Mouse (Mus musculus) bone marrow macrophage, adult 2 months (primary cell): ENCODE data around the gene Mmp24.

Source experiments
- CTCF ChIP-seq: IDR thresholded peaks from 2 replicates; pipeline ENCODE4 v1.5.1; 2012; ENCODE audit warnings: low read depth, mild to moderate bottlenecking, low read length, moderate library complexity
- POLR2A ChIP-seq: IDR thresholded peaks from 2 replicates; pipeline ENCODE4 v1.6.1; 2012; ENCODE audit warnings: mild to moderate bottlenecking, low read depth, low read length, borderline replicate concordance

GRCm38 (mm10) chr2:155726302-155726701 lies 48.8 kb upstream of the Mmp24 start:
- TF ChIP-seq POLR2A (no peak), CTCF (no peak)
